Mouse (Mus musculus): ENCODE measurements at regions not wholly inside any gene's neighbourhood (a gene's known extent, or its start where the extent isn't known, plus 50 kb on each side); places are given as distances from the start of the nearest gene placed in this dataset.

- H3K9ac ChIP-seq (ENCODE audit: low read length): no peak overlapping the region
- H3K9me3 ChIP-seq (ENCODE audit: control insufficient read depth, low read length): no peaks in the 10 kb centered on the region
- H3K36me3 ChIP-seq (ENCODE audit: control insufficient read depth, insufficient read depth, low read length): no peaks in the 10 kb centered on the region
- H3K4me1 ChIP-seq (ENCODE audit: control insufficient read depth, insufficient read depth, low read length): no peaks in the 10 kb centered on the region
- no peak overlapping the region for H3K27ac ChIP-seq (replicated peaks; ENCODE audit: low read depth, low read length)
- DNase-seq (ENCODE audit: low spot score) (no peak), ATAC-seq (ENCODE audit: insufficient number of reproducible peaks, low FRiP score, low TSS enrichment, low read depth) (no peak)
- no peaks in the 10 kb centered on the region for H3K27me3 ChIP-seq (ENCODE audit: control insufficient read depth, insufficient read depth, low read length)
- H3K4me2 ChIP-seq (ENCODE audit: low read depth, severe bottlenecking): no peak overlapping the region
- H3K4me3 ChIP-seq (ENCODE audit: low read depth, low read length): no peak overlapping the region
- 81% methylated on average over 10 of the region's 10 CpGs for WGBS
These were observed 327.3 kb downstream of the Gpat3 start for GRCm38 (mm10) chr5:101172782-101173181.

GRCm38 (mm10) chr5:101169074-101169473, 323.6 kb downstream of the Gpat3 start:
- ATAC-seq (ENCODE audit: insufficient number of reproducible peaks, low FRiP score, low TSS enrichment, low read depth): no peak
- H3K27me3 ChIP-seq (ENCODE audit: control insufficient read depth, insufficient read depth, low read length): no peaks in the 10 kb centered on the region
- DNase-seq (ENCODE audit: low spot score): no peak
- no peaks in the 10 kb centered on the region for H3K4me1 ChIP-seq (ENCODE audit: control insufficient read depth, insufficient read depth, low read length)
- 42% methylated on average over 2 of the region's 2 CpGs for WGBS
- H3K4me2 ChIP-seq (ENCODE audit: low read depth, severe bottlenecking): no peak overlapping the region
- H3K9ac ChIP-seq (ENCODE audit: low read length): no peak overlapping the region
- no peak overlapping the region for H3K27ac ChIP-seq (replicated peaks; ENCODE audit: low read depth, low read length)
- no peaks in the 10 kb centered on the region for H3K9me3 ChIP-seq (ENCODE audit: control insufficient read depth, low read length)
- no peak overlapping the region for H3K4me3 ChIP-seq (ENCODE audit: low read depth, low read length)
- H3K36me3 ChIP-seq (ENCODE audit: control insufficient read depth, insufficient read depth, low read length): no peaks in the 10 kb centered on the region

- Histone ChIP-seq H3K4me1 (ENCODE audit: control insufficient read depth, insufficient read depth, low read length) (no peaks in the 10 kb centered on the region), H3K9me3 (ENCODE audit: control insufficient read depth, low read length) (no peaks in the 10 kb centered on the region), H3K27ac (replicated peaks; ENCODE audit: low read depth, low read length) (no peak overlapping the region), H3K4me3 (ENCODE audit: low read depth, low read length) (no peak overlapping the region), H3K4me2 (ENCODE audit: low read depth, severe bottlenecking) (no peak overlapping the region), H3K36me3 (ENCODE audit: control insufficient read depth, insufficient read depth, low read length) (no peaks in the 10 kb centered on the region), H3K9ac (ENCODE audit: low read length) (no peak overlapping the region), H3K27me3 (ENCODE audit: control insufficient read depth, insufficient read depth, low read length) (no peaks in the 10 kb centered on the region)
- DNase-seq (ENCODE audit: low spot score) (no peak), ATAC-seq (ENCODE audit: insufficient number of reproducible peaks, low FRiP score, low TSS enrichment, low read depth) (no peak)
- 63% methylated on average over 8 of the region's 8 CpGs for WGBS
These were observed 318.2 kb downstream of the Gpat3 start for GRCm38 (mm10) chr5:101163624-101164213.

GRCm38 (mm10) chr5:101163112-101163511, 317.6 kb downstream of the Gpat3 start:
- no peak overlapping the region for H3K4me3 ChIP-seq (ENCODE audit: low read depth, low read length)
- no peak for DNase-seq (ENCODE audit: low spot score)
- H3K9ac ChIP-seq (ENCODE audit: low read length): no peak overlapping the region
- no peaks in the 10 kb centered on the region for H3K4me1 ChIP-seq (ENCODE audit: control insufficient read depth, insufficient read depth, low read length)
- H3K36me3 ChIP-seq (ENCODE audit: control insufficient read depth, insufficient read depth, low read length): no peaks in the 10 kb centered on the region
- 63% methylated on average over 5 of the region's 5 CpGs for WGBS
- no peaks in the 10 kb centered on the region for H3K27me3 ChIP-seq (ENCODE audit: control insufficient read depth, insufficient read depth, low read length)
- no peak overlapping the region for H3K4me2 ChIP-seq (ENCODE audit: low read depth, severe bottlenecking)
- ATAC-seq (ENCODE audit: insufficient number of reproducible peaks, low FRiP score, low TSS enrichment, low read depth): no peak
- no peaks in the 10 kb centered on the region for H3K9me3 ChIP-seq (ENCODE audit: control insufficient read depth, low read length)
- H3K27ac ChIP-seq (replicated peaks; ENCODE audit: low read depth, low read length): no peak overlapping the region

GRCm38 (mm10) chr5:101157416-101157815, 311.9 kb downstream of the Gpat3 start:
- Histone ChIP-seq H3K4me2 (ENCODE audit: low read depth, severe bottlenecking) (no peak overlapping the region), H3K27ac (replicated peaks; ENCODE audit: low read depth, low read length) (no peak overlapping the region), H3K9ac (ENCODE audit: low read length) (no peak overlapping the region), H3K36me3 (ENCODE audit: control insufficient read depth, insufficient read depth, low read length) (no peaks in the 10 kb centered on the region), H3K4me1 (ENCODE audit: control insufficient read depth, insufficient read depth, low read length) (no peaks in the 10 kb centered on the region), H3K9me3 (ENCODE audit: control insufficient read depth, low read length) (no peaks in the 10 kb centered on the region), H3K4me3 (ENCODE audit: low read depth, low read length) (no peak overlapping the region), H3K27me3 (ENCODE audit: control insufficient read depth, insufficient read depth, low read length) (no peaks in the 10 kb centered on the region)
- DNase-seq (ENCODE audit: low spot score) (no peak), ATAC-seq (ENCODE audit: insufficient number of reproducible peaks, low FRiP score, low TSS enrichment, low read depth) (no peak)
- WGBS: 59% methylated on average over 1 of the region's 1 CpGs

- DNase-seq (ENCODE audit: low spot score) (no peak), ATAC-seq (ENCODE audit: insufficient number of reproducible peaks, low FRiP score, low TSS enrichment, low read depth) (no peak)
- H3K9me3 ChIP-seq (ENCODE audit: control insufficient read depth, low read length): no peaks in the 10 kb centered on the region
- no peaks in the 10 kb centered on the region for H3K4me1 ChIP-seq (ENCODE audit: control insufficient read depth, insufficient read depth, low read length)
- no peak overlapping the region for H3K9ac ChIP-seq (ENCODE audit: low read length)
- no peak overlapping the region for H3K4me2 ChIP-seq (ENCODE audit: low read depth, severe bottlenecking)
- no peaks in the 10 kb centered on the region for H3K36me3 ChIP-seq (ENCODE audit: control insufficient read depth, insufficient read depth, low read length)
- H3K27me3 ChIP-seq (ENCODE audit: control insufficient read depth, insufficient read depth, low read length): no peaks in the 10 kb centered on the region
- H3K4me3 ChIP-seq (ENCODE audit: low read depth, low read length): no peak overlapping the region
- H3K27ac ChIP-seq (replicated peaks; ENCODE audit: low read depth, low read length): no peak overlapping the region
- WGBS: 77% methylated on average over 3 of the region's 3 CpGs
These were observed 300.8 kb downstream of the Gpat3 start for GRCm38 (mm10) chr5:101146345-101146744.

- H3K27ac ChIP-seq (replicated peaks; ENCODE audit: low read depth, low read length): no peak overlapping the region
- no peaks in the 10 kb centered on the region for H3K27me3 ChIP-seq (ENCODE audit: control insufficient read depth, insufficient read depth, low read length)
- no peaks in the 10 kb centered on the region for H3K4me1 ChIP-seq (ENCODE audit: control insufficient read depth, insufficient read depth, low read length)
- H3K4me3 ChIP-seq (ENCODE audit: low read depth, low read length): no peak overlapping the region
- 61% methylated on average over 5 of the region's 5 CpGs for WGBS
- no peaks in the 10 kb centered on the region for H3K9me3 ChIP-seq (ENCODE audit: control insufficient read depth, low read length)
- no peak overlapping the region for H3K9ac ChIP-seq (ENCODE audit: low read length)
- H3K4me2 ChIP-seq (ENCODE audit: low read depth, severe bottlenecking): no peak overlapping the region
- no peaks in the 10 kb centered on the region for H3K36me3 ChIP-seq (ENCODE audit: control insufficient read depth, insufficient read depth, low read length)
- ATAC-seq (ENCODE audit: insufficient number of reproducible peaks, low FRiP score, low TSS enrichment, low read depth) (no peak), DNase-seq (ENCODE audit: low spot score) (no peak)
These were observed 279.5 kb downstream of the Gpat3 start for GRCm38 (mm10) chr5:101124941-101125453.

GRCm38 (mm10) chr5:101122914-101123313, 277.4 kb downstream of the Gpat3 start:
- Histone ChIP-seq H3K4me1 (ENCODE audit: control insufficient read depth, insufficient read depth, low read length) (no peaks in the 10 kb centered on the region), H3K9me3 (ENCODE audit: control insufficient read depth, low read length) (no peaks in the 10 kb centered on the region), H3K4me2 (ENCODE audit: low read depth, severe bottlenecking) (no peak overlapping the region), H3K27me3 (ENCODE audit: control insufficient read depth, insufficient read depth, low read length) (no peaks in the 10 kb centered on the region), H3K4me3 (ENCODE audit: low read depth, low read length) (no peak overlapping the region), H3K27ac (replicated peaks; ENCODE audit: low read depth, low read length) (no peak overlapping the region), H3K9ac (ENCODE audit: low read length) (no peak overlapping the region), H3K36me3 (ENCODE audit: control insufficient read depth, insufficient read depth, low read length) (no peaks in the 10 kb centered on the region)
- 95% methylated on average over 6 of the region's 6 CpGs for WGBS
- no peak for ATAC-seq (ENCODE audit: insufficient number of reproducible peaks, low FRiP score, low TSS enrichment, low read depth)
- DNase-seq (ENCODE audit: low spot score): no peak
